Mouse (Mus musculus) heart, adult 9 months (tissue): ENCODE measurements around the gene Rasal1.

Experiments
- DNase-seq, 2 experiments: peaks; one replicate each; pipeline ENCODE4 v3.0.0; 2022; ENCODE audit warnings: low spot score in 2 of 2

Rasal1 gene

DNA sequence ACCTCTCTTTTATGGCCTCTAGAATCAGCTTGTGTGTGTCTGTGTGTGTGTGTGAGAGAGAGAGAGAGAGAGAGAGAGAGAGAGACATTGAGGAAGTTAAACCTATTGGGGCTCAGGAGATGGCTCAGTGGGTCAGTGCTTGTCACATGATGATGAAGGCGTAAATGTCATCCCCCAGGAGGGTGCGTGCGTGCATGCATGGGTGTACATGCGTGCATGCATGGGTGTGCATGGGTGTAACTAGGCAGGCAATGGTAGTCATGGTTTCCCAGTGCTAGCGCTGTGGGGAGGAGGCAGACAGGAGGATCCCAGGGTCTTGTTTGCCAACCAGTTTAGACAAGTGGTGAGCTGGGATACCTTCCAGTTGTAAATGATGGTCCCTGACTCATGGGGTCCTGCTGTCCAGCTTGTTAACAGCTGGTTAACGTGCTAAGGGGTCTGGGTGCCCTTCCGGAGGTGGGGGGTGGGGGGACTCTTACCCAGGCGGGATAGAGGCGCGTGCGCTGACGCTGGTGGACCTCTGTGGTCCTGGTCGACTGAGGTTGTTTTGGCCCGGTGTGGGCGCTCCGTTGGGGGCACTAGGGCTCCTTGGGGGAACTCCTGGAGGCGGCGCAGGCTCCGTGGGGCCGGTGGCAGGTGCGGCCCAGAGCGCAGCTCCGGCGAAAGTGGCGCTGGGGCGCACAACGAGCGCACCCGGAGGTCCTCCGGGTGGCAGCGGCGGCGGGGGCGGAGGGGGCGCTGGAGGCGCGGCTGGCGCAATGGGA, 45.5 kb downstream of the Rasal1 start:
- no peak for DNase-seq

DNA sequence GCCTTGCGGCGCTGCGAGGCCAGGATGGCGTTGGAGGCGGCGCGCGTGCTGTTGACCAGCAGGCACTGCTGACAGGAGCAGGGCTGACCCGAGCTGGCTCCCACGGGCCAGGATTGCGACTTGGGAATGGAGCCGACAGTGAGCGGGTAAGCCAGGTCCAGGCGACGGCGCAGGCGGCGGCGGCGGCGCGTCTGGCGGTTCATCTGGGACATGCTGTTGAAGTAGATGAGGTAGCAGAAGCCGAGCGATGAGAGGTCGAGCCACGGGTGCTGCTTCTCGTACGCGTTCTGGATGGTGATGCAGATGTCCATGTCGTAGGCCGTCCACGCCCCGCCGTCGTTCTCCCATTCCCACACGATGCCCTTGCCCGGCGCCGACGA, 46.1 kb downstream of the Rasal1 start:
- no peak for DNase-seq

DNA sequence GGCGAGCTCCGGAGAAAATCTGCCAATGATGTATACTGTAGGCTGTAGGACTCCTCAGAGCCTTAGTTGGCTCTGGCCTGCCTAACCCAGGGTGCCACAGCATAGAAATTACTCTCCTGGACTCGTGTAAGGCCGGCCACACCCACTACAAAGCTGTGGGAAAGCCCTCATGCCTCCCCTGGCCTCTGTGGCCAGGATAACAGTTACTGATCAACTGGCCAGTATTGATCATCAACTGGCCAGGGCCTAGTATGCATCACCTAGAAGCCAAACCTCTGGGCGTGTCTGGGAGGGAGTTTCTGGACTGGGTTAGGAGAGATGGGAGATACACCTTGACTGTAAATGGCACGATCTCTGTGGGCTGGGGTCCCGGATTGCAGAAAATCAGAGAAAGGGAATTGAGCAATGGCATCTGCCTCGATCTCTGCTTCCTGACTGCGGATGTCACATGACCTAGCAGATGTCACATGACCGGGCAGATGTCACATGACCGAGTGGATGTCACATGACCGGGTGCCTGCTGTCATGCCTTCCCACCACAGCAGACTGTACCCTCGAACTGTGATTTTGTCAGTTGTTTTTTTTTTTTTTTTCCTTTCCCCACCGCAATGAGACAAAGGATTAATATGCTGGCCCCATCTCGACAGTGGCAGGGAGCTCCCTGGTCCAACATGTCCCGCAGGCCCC, 47.6 kb downstream of the Rasal1 start:
- no peak for DNase-seq

DNA sequence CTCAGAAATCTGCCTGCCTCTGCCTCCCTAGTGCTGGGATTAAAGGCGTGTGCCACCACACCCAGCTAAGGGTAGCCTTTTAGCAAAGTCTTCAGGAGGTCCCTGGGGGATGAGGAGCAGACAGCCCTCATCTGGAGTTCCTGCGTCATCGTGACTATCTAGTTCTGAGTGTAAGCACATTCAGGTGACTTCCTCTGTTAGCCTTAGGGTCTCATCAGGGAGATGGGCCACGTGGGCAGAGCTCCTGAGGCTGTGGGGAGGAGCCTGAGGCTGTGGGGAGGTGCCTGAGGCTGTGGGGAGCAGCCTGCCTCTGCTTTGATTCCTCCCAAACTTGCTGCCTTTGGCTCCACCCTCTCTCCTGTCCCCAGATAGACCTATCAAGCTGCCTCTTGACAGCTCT, 48.3 kb downstream of the Rasal1 start:
- DNase-seq, result no peak

DNA sequence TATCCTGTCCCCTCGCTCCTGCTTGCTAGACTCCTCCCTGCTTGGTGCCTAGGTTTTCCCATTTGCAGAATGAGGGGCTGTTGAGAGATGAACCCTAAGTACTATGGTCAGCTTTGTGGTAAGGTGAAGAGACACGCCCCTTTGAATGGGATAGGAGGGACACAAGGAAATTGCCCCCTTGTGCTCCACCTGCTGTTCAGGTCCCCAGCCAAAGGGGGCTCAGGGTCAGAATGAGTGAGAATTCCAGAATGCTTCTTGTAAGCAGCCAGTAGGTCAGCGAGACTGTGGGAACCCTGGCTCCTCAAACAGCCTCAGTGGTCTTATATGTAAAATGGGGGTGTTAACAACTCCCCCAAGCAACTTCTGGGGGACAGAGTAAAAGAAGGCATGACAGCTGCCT, 49.6 kb downstream of the Rasal1 start:
- no peak for DNase-seq

DNA sequence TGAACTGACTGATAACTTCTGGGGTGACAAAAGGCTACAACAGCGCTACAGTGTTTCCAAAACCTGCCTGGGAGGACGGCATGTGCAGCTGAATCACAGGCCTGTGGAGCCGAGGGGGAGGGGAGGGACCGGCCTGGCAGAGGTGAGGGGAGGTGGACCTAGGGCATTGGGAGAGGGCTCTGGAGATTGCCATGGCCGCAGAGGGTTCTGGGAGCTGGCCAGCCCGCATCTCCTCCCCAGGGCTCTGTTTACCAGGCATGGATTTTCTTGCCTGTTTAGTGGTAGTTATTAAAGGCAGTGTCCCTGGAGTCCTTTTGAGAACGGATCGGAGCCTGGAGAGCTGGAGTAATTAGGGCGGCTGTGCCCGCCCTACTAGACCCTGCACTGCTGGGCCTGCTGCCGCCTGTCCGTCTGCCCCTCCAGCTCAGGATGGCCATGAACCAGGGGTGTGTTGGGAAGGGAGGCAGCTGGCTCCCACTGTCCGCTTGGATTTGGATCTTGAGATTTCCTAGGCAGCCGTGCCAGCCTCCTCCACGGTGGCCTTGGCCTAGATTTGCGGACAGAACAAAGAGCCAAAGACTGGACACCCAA, 50.3 kb downstream of the Rasal1 start:
- DNase-seq, result no peak

DNA sequence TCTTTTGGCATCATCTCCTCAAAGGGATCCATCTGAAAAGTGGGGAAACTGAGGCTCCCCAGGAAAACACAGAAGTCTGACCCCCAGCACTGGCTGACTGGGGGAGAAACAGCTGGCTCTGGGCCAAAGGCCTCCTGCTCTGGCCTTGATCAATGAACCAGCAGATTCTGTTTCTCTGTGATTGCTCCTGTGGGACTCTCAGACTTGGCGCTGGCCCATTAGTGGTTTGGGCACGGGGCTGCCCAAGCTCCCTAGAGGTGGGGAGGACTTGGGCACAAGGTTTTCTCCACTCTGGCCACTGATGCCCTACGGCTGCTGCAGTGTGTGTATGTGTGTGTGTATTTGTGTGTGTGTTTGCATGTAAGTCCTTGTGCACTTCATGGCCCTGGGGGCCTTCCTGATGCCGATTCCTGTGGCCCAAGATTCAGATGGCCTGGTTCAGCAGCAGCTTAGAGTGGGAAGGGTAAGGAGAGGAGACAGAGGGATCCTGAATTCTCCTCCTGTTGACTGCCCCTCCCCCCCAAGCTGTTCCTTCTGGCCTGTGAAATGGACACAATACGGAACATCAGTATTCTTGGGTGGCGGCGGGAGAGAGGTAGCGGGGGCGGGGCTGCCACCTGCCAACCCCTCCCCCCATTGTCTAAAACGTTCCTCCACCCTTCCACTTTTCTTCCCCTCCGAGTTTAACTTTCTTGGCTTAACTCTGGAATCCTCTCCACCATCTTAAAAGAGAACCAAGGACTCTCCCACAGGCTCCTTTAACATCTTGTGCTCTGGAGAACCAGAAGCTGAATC, 52.6 kb downstream of the Rasal1 start:
- DNase-seq, result no peak

DNA sequence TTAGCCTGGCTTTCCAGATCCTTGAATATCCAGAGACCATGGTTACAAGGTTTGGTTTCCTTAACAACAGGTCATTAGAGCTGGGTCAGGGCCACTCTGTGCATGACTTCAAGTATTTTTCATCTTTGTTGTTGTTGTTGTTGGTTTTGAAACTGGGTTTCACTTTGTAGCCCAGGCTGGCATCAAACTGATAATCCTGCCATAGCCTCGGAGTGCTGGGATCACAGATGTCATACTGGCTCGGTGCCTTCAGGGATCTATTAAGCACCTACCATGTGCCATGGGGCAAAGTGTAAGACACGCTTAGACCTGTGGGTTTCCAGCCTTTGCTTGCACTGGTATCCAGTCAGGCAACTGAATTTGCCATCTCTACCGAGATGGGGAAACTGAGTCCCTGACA, 53.8 kb downstream of the Rasal1 start:
- DNase-seq, result no peak

DNA sequence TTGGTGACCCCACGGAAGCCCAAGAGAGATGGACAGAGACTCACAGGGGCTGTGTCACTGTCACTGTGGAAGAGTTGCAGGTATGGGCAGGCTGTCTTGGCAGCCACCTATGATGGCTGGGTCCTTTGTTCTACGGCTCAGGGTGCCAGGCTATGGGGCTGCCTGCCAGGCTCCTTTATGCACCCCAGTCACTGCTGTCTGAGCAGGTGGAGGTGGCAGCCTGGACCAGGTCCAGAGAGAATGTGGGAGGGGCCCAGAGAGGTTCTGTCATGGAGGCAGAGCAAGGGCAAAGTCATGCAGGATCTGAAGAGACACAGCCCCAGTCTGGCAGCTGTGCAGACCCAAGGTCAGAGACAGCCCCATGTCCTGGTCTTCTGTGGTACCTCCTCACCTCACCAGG, 54.4 kb downstream of the Rasal1 start:
- no peak for DNase-seq

DNA sequence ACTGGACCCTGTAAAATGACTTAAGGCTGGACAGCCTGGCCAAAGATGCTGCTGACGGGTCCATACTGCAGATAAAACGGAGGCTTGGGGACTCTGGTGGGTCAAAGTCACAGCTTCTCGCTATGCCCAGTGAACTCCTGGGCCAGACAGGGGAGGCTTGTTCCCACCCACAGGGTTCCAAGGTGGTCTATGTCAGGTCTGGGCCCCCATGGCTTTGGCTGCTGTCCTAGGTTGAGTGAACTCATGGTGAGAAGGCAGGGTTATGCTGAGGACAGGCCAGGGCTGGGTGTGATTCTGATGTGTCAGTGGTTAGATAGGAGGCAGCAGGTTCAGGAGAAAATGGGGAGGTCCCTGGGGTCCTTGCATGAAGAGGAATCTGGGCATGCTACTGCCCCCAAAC, 55.0 kb downstream of the Rasal1 start:
- no peak for DNase-seq

DNA sequence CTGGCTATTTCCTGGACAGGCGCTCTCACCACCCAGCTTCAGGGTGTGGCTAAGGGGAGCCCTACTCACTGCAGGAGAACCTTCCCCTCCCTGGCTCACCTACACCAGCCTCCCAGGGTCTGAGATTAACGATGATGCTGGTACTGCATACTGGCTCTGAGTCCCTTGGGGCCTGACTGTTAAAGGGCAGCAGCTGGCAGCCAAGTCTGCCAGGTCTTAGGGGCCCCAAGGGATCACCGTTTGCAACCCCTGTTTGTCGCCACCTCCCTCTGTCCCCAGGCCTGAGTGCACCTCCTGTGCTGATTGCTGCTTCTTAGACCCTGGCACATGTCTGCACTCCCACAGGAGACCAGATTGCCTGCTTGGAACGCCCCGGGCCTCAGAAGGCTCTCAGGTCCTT, 55.8 kb downstream of the Rasal1 start:
- no peak for DNase-seq

DNA sequence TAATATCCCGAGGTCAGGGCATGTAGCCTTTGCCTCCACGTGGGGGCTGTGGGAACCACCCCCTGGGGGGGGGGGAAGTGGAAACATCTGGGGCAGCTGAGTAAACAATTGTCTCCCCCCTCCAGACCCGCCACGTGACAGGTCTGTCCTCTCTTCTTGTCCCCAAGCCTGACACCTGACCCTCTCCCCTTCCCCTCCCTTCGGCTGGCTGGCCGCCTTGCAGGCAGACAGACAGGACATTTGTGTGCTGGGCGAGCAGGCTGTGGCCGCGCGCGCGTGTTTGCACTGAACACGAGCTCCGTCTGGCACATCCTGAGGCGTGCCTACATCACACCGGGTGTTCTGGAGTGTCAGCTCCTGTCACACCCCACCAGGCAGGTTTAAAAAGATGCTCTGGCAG, 57.9 kb downstream of the Rasal1 start:
- DNase-seq, result peak in 1 of 2 experiments; percentile 34

DNA sequence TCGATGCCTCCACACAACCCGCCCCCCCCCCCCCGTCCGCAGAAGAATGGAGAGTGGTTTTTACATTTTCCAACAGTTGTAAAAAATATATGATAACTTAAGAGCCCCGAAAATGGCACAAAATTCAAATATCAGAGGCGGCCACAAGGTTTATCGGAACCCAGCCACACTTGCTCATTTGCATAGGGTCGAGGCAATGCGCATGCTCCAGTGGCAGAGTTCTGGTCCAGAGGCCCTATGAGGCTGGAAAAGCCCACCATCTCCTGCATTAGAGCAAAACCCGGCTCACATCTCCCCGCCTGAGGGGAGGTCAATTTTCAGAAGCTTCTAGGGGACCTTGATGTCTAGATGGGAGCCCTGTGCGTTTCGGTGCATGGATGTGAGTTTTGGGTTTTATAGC, 58.4 kb downstream of the Rasal1 start:
- no peak for DNase-seq

DNA sequence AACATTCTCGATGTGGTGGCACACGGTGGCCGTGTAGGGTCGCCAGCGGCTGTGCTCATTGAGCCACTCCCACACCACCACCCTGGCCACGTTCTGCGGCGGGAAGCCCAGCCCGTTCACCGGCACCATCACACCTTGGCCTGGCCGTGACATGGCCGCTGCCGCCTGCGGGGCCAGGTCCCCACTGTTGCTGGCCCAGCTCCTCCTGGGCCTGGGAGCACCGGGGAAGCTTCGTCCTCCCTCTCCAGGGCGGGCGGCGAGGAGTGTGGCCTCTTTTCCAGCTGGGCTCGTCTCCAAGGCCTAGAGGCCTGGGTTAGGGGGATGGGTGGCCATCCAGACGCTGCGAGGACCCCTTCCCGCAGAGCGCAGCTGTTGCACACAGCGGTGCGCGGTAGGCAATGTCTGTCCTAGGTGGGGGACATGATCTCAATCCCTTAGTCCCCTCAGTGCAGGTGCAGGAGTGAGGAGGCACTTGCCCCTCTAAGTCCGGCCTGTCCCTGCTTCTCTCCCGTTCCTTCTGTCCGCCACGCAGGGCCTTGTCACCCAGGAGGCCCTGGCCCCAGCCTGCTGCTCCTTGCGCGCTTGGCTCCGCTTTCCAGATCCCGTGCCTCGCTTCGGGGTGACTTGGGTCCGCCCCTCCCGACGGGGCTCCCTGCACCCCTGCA, 61.7 kb downstream of the Rasal1 start:
- no peak for DNase-seq

DNA sequence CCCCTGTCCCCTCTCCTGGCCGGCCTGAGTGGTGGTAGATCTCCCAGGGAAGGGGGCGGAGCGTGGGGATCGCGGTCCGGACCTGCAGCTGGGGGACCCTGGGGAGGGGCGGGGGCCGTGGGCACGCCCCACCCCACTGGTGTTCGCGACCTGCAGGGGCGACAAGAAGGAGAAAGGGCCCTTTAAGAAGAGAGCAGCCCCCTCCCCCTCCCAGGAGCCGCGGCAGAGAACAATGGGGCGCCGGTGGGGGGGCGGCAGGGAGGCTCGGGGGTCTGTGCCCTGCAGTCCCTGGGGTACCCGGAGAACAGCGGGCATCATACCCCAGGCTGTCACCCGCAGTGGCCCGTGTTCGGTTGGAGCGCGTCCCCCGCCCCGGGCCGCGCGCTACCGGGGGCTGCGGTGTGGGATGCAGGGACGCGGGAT, 62.2 kb downstream of the Rasal1 start:
- DNase-seq, result no peak

DNA sequence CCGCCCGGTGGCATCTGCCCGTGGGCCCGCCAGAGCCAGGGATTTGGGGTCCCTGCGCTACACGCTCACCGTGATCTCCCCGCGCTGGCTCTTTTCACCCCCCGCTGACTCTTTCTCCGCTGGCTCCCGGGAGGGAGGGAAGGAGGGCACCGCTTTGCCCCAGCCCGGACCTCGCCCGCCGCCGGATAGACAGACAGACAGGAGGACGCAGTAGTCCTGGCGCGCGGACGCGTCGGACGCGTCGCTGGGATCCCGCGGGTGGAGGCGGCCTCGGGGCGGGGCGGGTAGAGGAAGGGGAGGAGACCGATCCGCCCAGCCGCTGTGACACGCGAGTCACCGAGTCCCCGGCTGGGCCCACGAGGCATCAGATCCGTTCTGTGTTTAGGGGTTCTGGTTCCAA, 62.8 kb downstream of the Rasal1 start:
- peak in 1 of 2 experiments; percentile 11 for DNase-seq

DNA sequence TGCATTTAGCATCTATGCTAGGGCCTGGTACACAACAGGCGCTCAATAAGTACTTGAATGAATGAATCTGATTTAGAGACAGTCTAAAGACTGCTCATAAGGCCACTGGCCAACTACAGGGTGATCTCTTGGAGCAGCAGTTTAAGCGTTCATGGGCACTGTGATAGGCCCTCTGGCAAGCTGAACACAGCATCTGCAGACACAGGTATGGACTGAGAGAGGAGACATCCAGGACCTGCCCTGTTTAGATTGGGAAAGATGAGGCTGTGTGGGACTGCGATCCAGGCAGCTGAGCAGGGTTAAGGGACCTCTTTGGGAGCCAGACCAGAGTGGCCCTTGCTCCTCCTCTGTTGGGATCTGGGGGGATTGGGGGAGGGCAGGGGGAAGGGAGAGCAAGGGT, 63.2 kb downstream of the Rasal1 start, which contains the start of gene Dtx1:
Dtx1 (minus strand) TSS at position 101 of the 400 bp plus-strand sequence.
- no peak for DNase-seq

DNA sequence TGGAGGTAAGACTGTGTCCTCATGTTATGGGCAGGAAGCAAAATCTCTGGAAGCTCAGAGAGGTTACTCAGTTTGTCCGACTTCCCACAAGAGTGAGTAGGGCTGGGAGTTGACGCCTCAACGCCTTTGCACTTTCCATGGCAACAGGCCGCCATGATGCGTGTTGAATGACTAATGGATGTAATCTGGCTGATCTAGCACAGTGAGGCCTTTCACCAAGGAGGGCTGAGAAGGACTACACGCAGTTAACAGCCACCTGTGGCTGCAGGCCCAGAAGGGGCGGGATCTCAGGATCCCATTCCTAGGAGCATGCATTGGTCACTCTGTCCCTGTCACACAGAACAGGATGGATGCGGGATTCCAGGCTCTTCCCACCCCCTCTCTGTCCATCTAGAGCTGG, 64.1 kb downstream of the Rasal1 start:
- no peak for DNase-seq

DNA sequence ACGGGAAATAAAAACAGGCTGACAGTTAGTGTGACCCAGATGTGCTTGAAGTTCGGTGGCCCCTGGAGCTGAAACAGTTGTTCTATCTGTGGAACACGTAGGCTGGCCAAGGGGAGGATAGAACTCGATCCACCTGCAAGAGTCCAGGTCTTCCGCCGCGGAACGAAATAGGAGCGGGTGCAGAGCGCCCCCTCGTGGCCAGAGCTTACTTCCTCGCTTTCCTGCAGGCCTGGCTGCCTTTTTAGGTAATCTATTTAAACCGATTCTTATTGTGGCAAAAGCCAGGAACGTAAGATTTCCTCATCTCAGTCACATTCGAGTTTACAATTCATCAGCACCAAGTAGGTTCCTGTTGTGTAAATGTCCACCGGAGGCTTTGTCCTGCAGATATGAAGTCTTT, 65.7 kb downstream of the Rasal1 start:
- peak in 1 of 2 experiments; percentile 18 for DNase-seq

DNA sequence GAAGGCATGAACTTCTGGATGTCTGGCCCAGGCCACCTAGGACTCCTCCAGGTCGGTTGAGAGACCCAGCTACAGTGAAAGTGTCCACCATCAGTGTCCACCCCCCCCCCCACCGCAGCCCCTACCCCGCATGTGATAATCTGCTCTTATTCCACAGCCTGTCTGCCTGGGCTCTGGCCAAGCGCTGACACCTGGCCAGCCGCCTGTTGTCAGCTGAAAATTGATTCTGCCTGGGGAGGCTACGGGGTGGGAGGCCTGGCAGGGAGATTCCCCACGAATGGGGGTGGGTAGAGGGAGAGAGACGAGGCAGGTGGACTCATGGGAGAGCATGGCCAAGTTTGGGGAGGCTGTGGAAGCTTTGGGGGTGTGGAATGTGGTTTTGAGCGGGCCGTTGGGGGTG, 68.5 kb downstream of the Rasal1 start:
- no peak for DNase-seq

DNA sequence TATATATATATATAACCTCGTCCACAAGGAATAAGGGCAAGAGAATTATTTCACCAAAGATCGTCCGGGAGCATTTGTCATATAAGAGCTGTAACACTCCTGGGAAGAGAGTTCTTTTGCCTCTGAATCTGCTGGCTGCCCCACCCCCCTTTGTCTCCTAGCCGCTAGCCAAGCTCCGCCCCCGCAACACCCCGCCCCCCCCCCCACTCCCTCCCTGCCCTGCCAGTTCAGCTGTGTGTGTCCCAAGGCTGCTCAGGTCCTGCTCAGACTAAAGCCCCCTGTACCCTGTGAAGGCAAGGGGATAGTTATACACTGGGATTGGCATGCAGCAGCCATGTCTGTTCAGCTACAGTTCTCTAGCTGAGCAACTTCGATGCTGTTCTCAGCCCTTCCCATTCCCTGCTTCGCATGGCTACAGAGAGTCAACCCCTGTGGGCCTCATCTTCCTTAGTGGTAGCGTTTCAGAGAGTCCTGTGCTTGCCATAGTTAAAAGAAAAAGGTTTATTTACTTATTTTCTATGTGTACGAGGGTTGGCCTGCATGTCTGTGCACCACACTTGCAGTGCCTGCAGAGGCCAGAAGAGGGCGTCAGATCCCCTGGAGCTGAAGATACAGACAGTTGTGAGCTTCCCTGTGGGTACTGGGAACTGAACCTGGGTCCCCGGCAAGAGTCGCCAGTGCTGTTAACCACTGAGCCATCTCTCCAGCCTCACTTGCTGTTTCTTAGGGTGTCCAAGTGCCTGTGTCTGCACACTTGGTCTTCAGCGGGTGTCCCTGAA, 70.2 kb downstream of the Rasal1 start:
- no peak for DNase-seq
